Comparison of ENCODE assay signal across 14 mouse cellular contexts in genomic region chr3:89451916-89452315, GRCm38 (mm10). TPM values are rescaled to one million over a fixed set of nuclear protein-coding genes. Genes with fewer than 3 reads are reported as not detected.
DNase-seq lines count a peak whose midpoint lies in the region; ATAC-seq and TF ChIP-seq lines count a peak whose summit lies in the region.
"Had no signal": no experiment of that assay in that cellular context is flagged by ENCODE, and none has a peak within 500 bp of the region (broad histone marks: within the 10 kb centered on the region; RNA-seq: fewer than 3 reads in every experiment).

No protein-coding gene starts in this region.

- DNase-seq in heart, adult 9 months (ENCODE audit: low spot score in 2 of 2), result no peak
- peak; percentile 24 for DNase-seq in CH12.LX (ENCODE audit: extremely low read depth)
- DNase-seq in lung, adult 18-20 months, result peak; percentile 59 to 81
- peak; percentile 39 for DNase-seq in midbrain, embryonic 14.5 days
- no peak for DNase-seq in cerebellum, adult 18-20 months
- no peak for DNase-seq in right cerebral cortex, adult 18-20 months
- DNase-seq in adrenal gland, adult 18-20 months (ENCODE audit: low spot score in 2 of 2), result no peak
- DNase-seq: cerebellum, adult 8-10 months; gastrocnemius, postnatal 36 days; heart, postnatal 14 days had no signal

- H3K4me1 ChIP-seq in heart, embryonic 11.5 days (ENCODE audit: control insufficient read depth, insufficient read depth, low read length), result peaks cover 35% of the 10 kb centered on the region
- peaks cover 13 to 36% of the 10 kb centered on the region in 2 experiments for H3K4me1 ChIP-seq in CH12.LX (ENCODE audit: control insufficient read depth in 1 of 2, insufficient read depth in 2 of 2)
- H3K4me1 ChIP-seq in midbrain, embryonic 14.5 days (ENCODE audit: control insufficient read depth, insufficient read depth, low read length), result no peaks in the 10 kb centered on the region

- in situ Hi-C loops in CH12.LX (cut with MboI; ENCODE audit: low pct_ligation_motif_present, low pct_unique_long_range_greater_than_20kb, low sequenced_read_pairs), result no loop called here

- no peak for ATAC-seq in heart, embryonic 11.5 days (replicated peaks; ENCODE audit: insufficient number of reproducible peaks, low FRiP score, low TSS enrichment)
- no peak for ATAC-seq in midbrain, embryonic 14.5 days (ENCODE audit: low FRiP score, low TSS enrichment)

- H3K4me3 ChIP-seq in heart, embryonic 11.5 days (ENCODE audit: low read depth, low read length), result no peak overlapping the region
- H3K4me3 ChIP-seq in CH12.LX (replicated peaks in 1 of 3; ENCODE audit: low read depth in 2 of 3, low read length in 2 of 3, poor library complexity in 1 of 3), result no peak overlapping the region
- H3K4me3 ChIP-seq in midbrain, embryonic 14.5 days (replicated peaks; ENCODE audit: low read depth, low read length), result no peak overlapping the region
- H3K4me3 ChIP-seq: forebrain, embryonic 12.5 days; neural tube, embryonic 15.5 days had no signal

- dilution Hi-C loops in CH12.LX (cut with MboI; ENCODE audit: extremely low pct_ligation_motif_present, extremely low pct_unique_long_range_greater_than_20kb, low sequenced_read_pairs), result no loop called here

- no peaks in the 10 kb centered on the region for H3K79me2 ChIP-seq in CH12.LX (replicated peaks; ENCODE audit: control insufficient read depth, extremely low read depth, insufficient read depth, poor library complexity, severe bottlenecking)

- TF ChIP-seq POLR2A in CH12.LX (IDR thresholded peaks at IDR 0.05; ENCODE audit: low read depth, low read length), result no peak

- no peaks in the 10 kb centered on the region for H3K9me3 ChIP-seq in heart, embryonic 11.5 days (replicated peaks; ENCODE audit: control insufficient read depth, low read length)
- no peaks in the 10 kb centered on the region for H3K9me3 ChIP-seq in CH12.LX (replicated peaks; ENCODE audit: low read length)
- no peaks in the 10 kb centered on the region for H3K9me3 ChIP-seq in midbrain, embryonic 14.5 days (ENCODE audit: control insufficient read depth, low read length)
- H3K9me3 ChIP-seq: forebrain, embryonic 12.5 days; neural tube, embryonic 15.5 days had no signal

- no peak overlapping the region for H3K4me2 ChIP-seq in heart, embryonic 11.5 days
- no peak overlapping the region for H3K4me2 ChIP-seq in CH12.LX (ENCODE audit: insufficient read depth, low read depth, poor library complexity, severe bottlenecking)
- no peak overlapping the region for H3K4me2 ChIP-seq in midbrain, embryonic 14.5 days (ENCODE audit: low read length)
- H3K4me2 ChIP-seq: forebrain, embryonic 12.5 days; neural tube, embryonic 15.5 days had no signal

- TF ChIP-seq CTCF in CH12.LX (conservative IDR thresholded peaks at IDR 0.05 in 1 of 2, IDR thresholded peaks at IDR 0.05 in 1 of 2; ENCODE audit: low read depth in 2 of 2, low read length in 2 of 2), result no peak

- H3K27me3 ChIP-seq in heart, embryonic 11.5 days (ENCODE audit: control insufficient read depth, insufficient read depth, low read length), result no peaks in the 10 kb centered on the region
- no peaks in the 10 kb centered on the region for H3K27me3 ChIP-seq in CH12.LX (replicated peaks)
- H3K27me3 ChIP-seq in midbrain, embryonic 14.5 days (ENCODE audit: control insufficient read depth, insufficient read depth, low read length), result no peaks in the 10 kb centered on the region
- H3K27me3 ChIP-seq: forebrain, embryonic 12.5 days; neural tube, embryonic 15.5 days had no signal

- H3K9ac ChIP-seq in heart, embryonic 11.5 days (ENCODE audit: low read depth, low read length), result no peak overlapping the region
- no peak overlapping the region for H3K9ac ChIP-seq in CH12.LX (ENCODE audit: insufficient read depth, low read depth)
- no peak overlapping the region for H3K9ac ChIP-seq in midbrain, embryonic 14.5 days (replicated peaks; ENCODE audit: low read length)
- H3K9ac ChIP-seq: forebrain, embryonic 12.5 days; liver, embryonic 14.5 days; neural tube, embryonic 15.5 days had no signal

- TF ChIP-seq EP300 in CH12.LX (IDR thresholded peaks at IDR 0.05; ENCODE audit: low read length), result no peak

- no peaks in the 10 kb centered on the region; the same call in 1 of the 2 replicates for H3K36me3 ChIP-seq in heart, embryonic 11.5 days (ENCODE audit: control insufficient read depth, insufficient read depth, low read length)
- H3K36me3 ChIP-seq in CH12.LX (replicated peaks in 1 of 2; ENCODE audit: control insufficient read depth in 1 of 2, insufficient read depth in 1 of 2, low read length in 1 of 2), result peaks cover 20 to 41% of the 10 kb centered on the region in 2 experiments
- no peaks in the 10 kb centered on the region for H3K36me3 ChIP-seq in midbrain, embryonic 14.5 days (ENCODE audit: control insufficient read depth, insufficient read depth, low read length)
- H3K36me3 ChIP-seq: forebrain, embryonic 12.5 days; neural tube, embryonic 15.5 days had no signal

- H3K27ac ChIP-seq in heart, embryonic 11.5 days (ENCODE audit: low read depth, low read length), result 0 out of 2 replicates have a peak overlapping the region, but pooled peaks have one; percentile 29
- no peak overlapping the region for H3K27ac ChIP-seq in CH12.LX (ENCODE audit: insufficient read depth, low read depth)
- no peak overlapping the region for H3K27ac ChIP-seq in midbrain, embryonic 14.5 days (replicated peaks; ENCODE audit: low read depth, low read length)
- H3K27ac ChIP-seq: forebrain, embryonic 12.5 days; liver, embryonic 14.5 days; neural tube, embryonic 15.5 days had no signal

- WGBS in heart, embryonic 11.5 days (ENCODE audit: insufficient replicate concordance), result 40% methylated on average over 1 of the region's 1 CpGs
- WGBS in midbrain, embryonic 14.5 days, result 90% methylated on average over 1 of the region's 1 CpGs

- no peak for TF ChIP-seq RAD21 in CH12.LX (IDR thresholded peaks at IDR 0.05; ENCODE audit: low read depth, low read length)

TF ChIP-seq in CH12.LX, 34 proteins besides CTCF, POLR2A, EP300 and RAD21:
- no peak for TF ChIP-seq JUND (conservative IDR thresholded peaks at IDR 0.05; ENCODE audit: low read depth, low read length)
- TF ChIP-seq HCFC1 (IDR thresholded peaks at IDR 0.05; ENCODE audit: low read depth, low read length), result no peak
- no peak for TF ChIP-seq ZKSCAN1 (IDR thresholded peaks at IDR 0.05; ENCODE audit: borderline replicate concordance, low read depth, low read length)
- TF ChIP-seq MAZ (IDR thresholded peaks at IDR 0.05; ENCODE audit: low read depth, low read length), result no peak
- no peak for TF ChIP-seq CHD1 (IDR thresholded peaks at IDR 0.05; ENCODE audit: low read depth, low read length)
- no peak for TF ChIP-seq TBP (conservative IDR thresholded peaks at IDR 0.05; ENCODE audit: low read depth, low read length)
- no peak for TF ChIP-seq MEF2A (IDR thresholded peaks at IDR 0.05; ENCODE audit: borderline replicate concordance, low read depth, low read length)
- TF ChIP-seq MYC (IDR thresholded peaks at IDR 0.05; ENCODE audit: low read depth, low read length), result no peak
- TF ChIP-seq IRF4 (IDR thresholded peaks at IDR 0.05; ENCODE audit: low read depth, low read length), result no peak
- TF ChIP-seq NELFE (IDR thresholded peaks at IDR 0.05; ENCODE audit: low read depth, low read length), result no peak
- TF ChIP-seq KAT2A (IDR thresholded peaks at IDR 0.05; ENCODE audit: insufficient replicate concordance, low read length), result no peak
- no peak for TF ChIP-seq SIN3A (IDR thresholded peaks at IDR 0.05; ENCODE audit: low read length)
- TF ChIP-seq POLR2AphosphoS2 (IDR thresholded peaks at IDR 0.05; ENCODE audit: low read depth, low read length), result no peak
- TF ChIP-seq RCOR1 (conservative IDR thresholded peaks at IDR 0.05; ENCODE audit: low read depth, low read length), result no peak
- no peak for TF ChIP-seq JUN (IDR thresholded peaks at IDR 0.05; ENCODE audit: insufficient read depth, low read depth, low read length)

RNA-seq across cellular contexts. Expression of gene Pmvk, which starts 2.4 kb away (rescaled TPM):
- polyA plus RNA-seq in heart, embryonic 11.5 days (2014; fragmentation: Nextera tagmentation; extraction: Ambion mirVana), result 50.4 and 57.2 TPM in 2 replicates
- total RNA-seq in CH12.LX (2012; rRNA removed) (42.1 and 50.5 TPM in 2 replicates), CH12.LX (2014; rRNA removed) (64.0 and 69.3 TPM in 2 replicates)
- 42.0 and 47.1 TPM in 2 replicates for polyA plus RNA-seq in CH12.LX (2012; ENCODE audit: insufficient read length, low read depth)
- 106 and 132 TPM in 2 replicates for polyA plus RNA-seq in midbrain, embryonic 14.5 days (2014; fragmentation: Nextera tagmentation; extraction: Ambion mirVana)
- 10 to 100 TPM; 31.4 to 77.1 TPM for total RNA-seq in adrenal gland, adult 18-20 months (2021)

RNA-seq across cellular contexts. Expression of gene Pbxip1, which starts 15.4 kb away (rescaled TPM):
- polyA plus RNA-seq in heart, embryonic 11.5 days (2014; fragmentation: Nextera tagmentation; extraction: Ambion mirVana), result 28.6 and 35.9 TPM in 2 replicates
- 16.3 and 18.4 TPM in 2 replicates for total RNA-seq in CH12.LX (2012; rRNA removed)
- 14.1 and 14.6 TPM in 2 replicates for total RNA-seq in CH12.LX (2014; rRNA removed)
- 17.3 and 17.6 TPM in 2 replicates for polyA plus RNA-seq in CH12.LX (2012; ENCODE audit: insufficient read length, low read depth)
- polyA plus RNA-seq in midbrain, embryonic 14.5 days (2014; fragmentation: Nextera tagmentation; extraction: Ambion mirVana), result 7.6 and 9.7 TPM in 2 replicates
- total RNA-seq in adrenal gland, adult 18-20 months (2021), result 10 to 100 TPM; 53.2 to 57.8 TPM

RNA-seq across cellular contexts. Expression of gene Pygo2, which starts 21.9 kb away (rescaled TPM):
- 31.1 and 33.7 TPM in 2 replicates for polyA plus RNA-seq in heart, embryonic 11.5 days (2014; fragmentation: Nextera tagmentation; extraction: Ambion mirVana)
- total RNA-seq in CH12.LX (2012; rRNA removed) (40.2 and 40.8 TPM in 2 replicates), CH12.LX (2014; rRNA removed) (21.5 and 21.9 TPM in 2 replicates)
- 29.7 and 31.7 TPM in 2 replicates for polyA plus RNA-seq in CH12.LX (2012; ENCODE audit: insufficient read length, low read depth)
- 43.4 and 50.6 TPM in 2 replicates for polyA plus RNA-seq in midbrain, embryonic 14.5 days (2014; fragmentation: Nextera tagmentation; extraction: Ambion mirVana)
- 10 to 100 TPM; 40.7 to 40.9 TPM for total RNA-seq in adrenal gland, adult 18-20 months (2021)

RNA-seq across cellular contexts. Expression of gene Shc1, which starts 33.7 kb away (rescaled TPM):
- 42.3 and 51.5 TPM in 2 replicates for polyA plus RNA-seq in heart, embryonic 11.5 days (2014; fragmentation: Nextera tagmentation; extraction: Ambion mirVana)
- total RNA-seq in CH12.LX (2012; rRNA removed), result 23.1 and 24.2 TPM in 2 replicates
- 40.2 and 40.6 TPM in 2 replicates for total RNA-seq in CH12.LX (2014; rRNA removed)
- 32.1 and 32.3 TPM in 2 replicates for polyA plus RNA-seq in CH12.LX (2012; ENCODE audit: insufficient read length, low read depth)
- polyA plus RNA-seq in midbrain, embryonic 14.5 days (2014; fragmentation: Nextera tagmentation; extraction: Ambion mirVana), result 5.9 and 10.2 TPM in 2 replicates
- 10 to 100 TPM; 75.5 to 87.1 TPM for total RNA-seq in adrenal gland, adult 18-20 months (2021)

RNA-seq across cellular contexts. Expression of gene Cks1b, which starts 33.7 kb away (rescaled TPM):
- polyA plus RNA-seq in heart, embryonic 11.5 days (2014; fragmentation: Nextera tagmentation; extraction: Ambion mirVana), result 399 and 411 TPM in 2 replicates
- total RNA-seq in CH12.LX (2012; rRNA removed) (173 and 195 TPM in 2 replicates), CH12.LX (2014; rRNA removed) (224 and 268 TPM in 2 replicates)
- 200 and 270 TPM in 2 replicates for polyA plus RNA-seq in CH12.LX (2012; ENCODE audit: insufficient read length, low read depth)
- polyA plus RNA-seq in midbrain, embryonic 14.5 days (2014; fragmentation: Nextera tagmentation; extraction: Ambion mirVana), result 103 and 115 TPM in 2 replicates
- total RNA-seq in adrenal gland, adult 18-20 months (2021), result 10 to 100 TPM; 14.3 to 19.6 TPM

Comparison
In these comparisons a context has a peak if more than half of its experiments do, and no peak if none do; other contexts are left out.
1. DNase-seq: peak in CH12.LX (single experiment), lung, adult 18-20 months (2 of 2) and midbrain, embryonic 14.5 days (single experiment); none in heart, adult 9 months (0 of 2), cerebellum, adult 18-20 months (0 of 2), right cerebral cortex, adult 18-20 months (single experiment) and adrenal gland, adult 18-20 months (0 of 2).